Mouse (Mus musculus): ENCODE data around the gene Tom1l2.

GRCm38 (mm10) chr11:60182116-60182670, 170.5 kb downstream of the Tom1l2 start:
- no peak for TF ChIP-seq NANOG (IDR thresholded peaks at IDR 0.05; ENCODE audit: borderline replicate concordance, low read length)
- TF ChIP-seq CTCF (conservative IDR thresholded peaks at IDR 0.05; ENCODE audit: low read length), result no peak
